1 mouse cellular context compared by ENCODE assay signal in genomic region chr3:96118142-96118541, GRCm38 (mm10).
TF ChIP-seq lines count a peak whose summit lies in the region.

No protein-coding gene starts in this region.

TF ChIP-seq in MEL, 35 proteins besides CTCF, POLR2A, EP300 and RAD21:
- TF ChIP-seq ZKSCAN1 (IDR thresholded peaks at IDR 0.05; ENCODE audit: low read depth, low read length) = no peak
- no peak for TF ChIP-seq ZMIZ1 (IDR thresholded peaks at IDR 0.05; ENCODE audit: low read depth, low read length)
- 0 out of 2 replicates have a peak, but pooled peaks have one; percentile 29 for TF ChIP-seq RCOR1 (IDR thresholded peaks at IDR 0.05; ENCODE audit: low read depth, low read length)
- TF ChIP-seq HCFC1 (IDR thresholded peaks at IDR 0.05; ENCODE audit: low read depth, low read length) = no peak
- TF ChIP-seq USF2 (IDR thresholded peaks at IDR 0.05; ENCODE audit: borderline replicate concordance in 1 of 2, insufficient read depth in 1 of 2, low read depth in 1 of 2, low read length in 2 of 2) = no peak
- peak; percentile 24; the same call in 1 of the 2 replicates for TF ChIP-seq ETS1 (IDR thresholded peaks at IDR 0.05; ENCODE audit: low read depth, low read length)
- no peak for TF ChIP-seq USF1 (IDR thresholded peaks at IDR 0.05; ENCODE audit: low read depth, low read length)
- TF ChIP-seq MYB (IDR thresholded peaks at IDR 0.05; ENCODE audit: low read depth, low read length) = no peak
- no peak for TF ChIP-seq MAFK (IDR thresholded peaks at IDR 0.05; ENCODE audit: borderline replicate concordance, low read depth, low read length)
- TF ChIP-seq MAZ (IDR thresholded peaks at IDR 0.05; ENCODE audit: low read depth, low read length) = no peak
- TF ChIP-seq ELF1 (IDR thresholded peaks at IDR 0.05; ENCODE audit: low read depth, low read length) = no peak
- no peak for TF ChIP-seq MYC (IDR thresholded peaks at IDR 0.05; ENCODE audit: low read depth, low read length)
- TF ChIP-seq MXI1 (IDR thresholded peaks at IDR 0.05; ENCODE audit: low read depth, low read length) = peak; percentile 18; the same call in 1 of the 2 replicates
- TF ChIP-seq JUND (IDR thresholded peaks at IDR 0.05; ENCODE audit: low read depth, low read length) = no peak
- TF ChIP-seq TBP (IDR thresholded peaks at IDR 0.05; ENCODE audit: low read depth, low read length) = peak; percentile 54; the same call in 1 of the 2 replicates
- TF ChIP-seq MAX (IDR thresholded peaks at IDR 0.05; ENCODE audit: low read length) = no peak
- no peak for TF ChIP-seq CHD1 (IDR thresholded peaks at IDR 0.05; ENCODE audit: low read depth, low read length)
- no peak for TF ChIP-seq NRF1 (IDR thresholded peaks at IDR 0.05; ENCODE audit: insufficient read depth, low read depth, low read length, poor library complexity, severe bottlenecking)
- no peak for TF ChIP-seq SMC3 (IDR thresholded peaks at IDR 0.05; ENCODE audit: low read depth, low read length)
- TF ChIP-seq MEF2A (IDR thresholded peaks at IDR 0.05; ENCODE audit: extremely low read depth, insufficient replicate concordance, low read depth, low read length, poor library complexity, severe bottlenecking) = no peak
- TF ChIP-seq POLR2AphosphoS5 (IDR thresholded peaks at IDR 0.05; ENCODE audit: borderline replicate concordance, low read depth, low read length) = no peak
- TF ChIP-seq KAT2A (conservative IDR thresholded peaks at IDR 0.05; ENCODE audit: low read depth, low read length) = no peak
- TF ChIP-seq GABPA (IDR thresholded peaks at IDR 0.05; ENCODE audit: low read depth, low read length) = no peak
- TF ChIP-seq E2F4 (IDR thresholded peaks at IDR 0.05; ENCODE audit: borderline replicate concordance, low read depth, low read length) = no peak
- TF ChIP-seq TCF12 (IDR thresholded peaks at IDR 0.05; ENCODE audit: low read depth, low read length) = no peak; the same call in 1 of the 2 replicates
- TF ChIP-seq GATA1 (IDR thresholded peaks at IDR 0.05; ENCODE audit: low read depth, low read length) = 0 out of 2 replicates have a peak, but pooled peaks have one; percentile 22
- no peak for TF ChIP-seq POLR2AphosphoS2 (IDR thresholded peaks at IDR 0.05; ENCODE audit: low read length)
